Mouse (Mus musculus) kidney, embryonic 15.5 days (tissue): ENCODE data around the gene Cog5. TPM values are rescaled to one million over a fixed set of nuclear protein-coding genes. Genes with fewer than 3 reads are reported as not detected.
A peak's percentile ranks its signal among the peaks of the same experiment; 100 is the strongest.

Source experiments
- ATAC-seq: fragments of 200-750 bp; cut with Nextera tagmentation; replicated peaks from 2 replicates; pipeline ENCODE4 v1.8.0; 2017; ENCODE audit warnings: moderate TSS enrichment; ENCODE audit not compliant: low FRiP score
- H3K27ac ChIP-seq: fragments of 300-500 bp; sonication (generic); 2 replicates; pipeline ENCODE4 v1.5.1; 2015; ENCODE audit warnings: mild to moderate bottlenecking, inconsistent platforms
- H3K27me3 ChIP-seq: fragments of 300-500 bp; sonication (generic); 2 replicates; pipeline ENCODE4 v1.6.1; 2015; ENCODE audit warnings: inconsistent platforms
- H3K36me3 ChIP-seq: fragments of 300-500 bp; sonication (generic); 2 replicates; pipeline ENCODE4 v1.6.1; 2015; ENCODE audit warnings: inconsistent platforms
- H3K4me1 ChIP-seq: fragments of 300-500 bp; sonication (generic); 2 replicates; pipeline ENCODE4 v1.6.1; 2015; ENCODE audit warnings: inconsistent platforms
- H3K4me2 ChIP-seq: fragments of 300-500 bp; sonication (generic); 2 replicates; pipeline ENCODE4 v1.6.1; 2015; ENCODE audit warnings: moderate library complexity, mild to moderate bottlenecking, inconsistent platforms
- H3K4me3 ChIP-seq: fragments of 300-500 bp; sonication (generic); replicated peaks from 2 replicates; pipeline ENCODE4 v1.5.1; 2015; ENCODE audit warnings: mild to moderate bottlenecking, inconsistent platforms
- H3K9ac ChIP-seq: fragments of 300-500 bp; sonication (generic); 2 replicates; pipeline ENCODE4 v1.6.1; 2015; ENCODE audit warnings: mild to moderate bottlenecking, inconsistent platforms
- H3K9me3 ChIP-seq: fragments of 300-500 bp; sonication (generic); replicated peaks from 2 replicates; pipeline ENCODE4 v1.6.1; 2016; ENCODE audit warnings: inconsistent platforms
- WGBS: fragments of 180-500 bp; shearing (Covaris S2); methylation state at CpG from one replicate; pipeline ENCODE4 v1.1.7; 2015; ENCODE audit warnings: mixed read lengths; 5-methylcytosine and 5-hydroxymethylcytosine counted together
- polyA plus RNA-seq: library from polyadenylated mRNA; unstranded; fragments of >200 nt; fragmentation: Nextera tagmentation; extraction: Ambion mirVana; gene quantifications from 2 replicates; pipeline ENCODE4 v1.2.1, GENCODE M21; 2015

Cog5 gene
- polyA plus RNA-seq, 1 experiment from 2014 or later = 27.9 TPM

GRCm38 (mm10) chr12:31976544-31976943 is 321.9 kb downstream of the Cog5 start:
- no peak for ATAC-seq
- Histone ChIP-seq H3K36me3 (0 out of 2 replicates have a peak, but pooled peaks cover 1% of the 10 kb centered on the region), H3K9ac (no peak overlapping the region), H3K4me2 (no peak overlapping the region), H3K27me3 (no peaks in the 10 kb centered on the region), H3K4me1 (0 out of 2 replicates have a peak, but pooled peaks cover 6% of the 10 kb centered on the region), H3K4me3 (no peak overlapping the region), H3K9me3 (no peaks in the 10 kb centered on the region), H3K27ac (no peak overlapping the region)
- 50% methylated on average over 7 of the region's 7 CpGs for WGBS

- Histone ChIP-seq H3K9ac (no peak overlapping the region), H3K27me3 (no peaks in the 10 kb centered on the region), H3K4me2 (no peak overlapping the region), H3K4me1 (0 out of 2 replicates have a peak, but pooled peaks cover 6% of the 10 kb centered on the region), H3K27ac (no peak overlapping the region), H3K36me3 (no peaks in the 10 kb centered on the region), H3K4me3 (no peak overlapping the region), H3K9me3 (no peaks in the 10 kb centered on the region)
- 73% methylated on average over 12 of the region's 12 CpGs for WGBS
- no peak for ATAC-seq
These were observed 323.0 kb downstream of the Cog5 start for GRCm38 (mm10) chr12:31977613-31978195.

GRCm38 (mm10) chr12:31983238-31983637 is 328.6 kb downstream of the Cog5 start:
- Histone ChIP-seq H3K4me2 (no peak overlapping the region), H3K27me3 (no peaks in the 10 kb centered on the region), H3K4me1 (peaks cover 6% of the 10 kb centered on the region), H3K4me3 (no peak overlapping the region), H3K9me3 (no peaks in the 10 kb centered on the region), H3K27ac (no peak overlapping the region), H3K9ac (no peak overlapping the region), H3K36me3 (no peaks in the 10 kb centered on the region)
- no peak for ATAC-seq
- 65% methylated on average over 7 of the region's 7 CpGs for WGBS

- Histone ChIP-seq H3K9me3 (no peaks in the 10 kb centered on the region), H3K9ac (no peak overlapping the region), H3K27me3 (no peaks in the 10 kb centered on the region), H3K4me2 (no peak overlapping the region), H3K4me3 (no peak overlapping the region), H3K36me3 (no peaks in the 10 kb centered on the region), H3K4me1 (peaks cover 6% of the 10 kb centered on the region), H3K27ac (no peak overlapping the region)
- WGBS = 88% methylated on average over 6 of the region's 6 CpGs
- ATAC-seq = no peak
These were observed 329.1 kb downstream of the Cog5 start for GRCm38 (mm10) chr12:31983769-31984168.

GRCm38 (mm10) chr12:31984206-31984605 is 329.5 kb downstream of the Cog5 start:
- no peaks in the 10 kb centered on the region for H3K9me3 ChIP-seq
- H3K4me2 ChIP-seq = 0 out of 2 replicates have a peak overlapping the region, but pooled peaks have one; percentile 1
- no peak overlapping the region for H3K27ac ChIP-seq
- no peak overlapping the region for H3K9ac ChIP-seq
- ATAC-seq = no peak
- H3K4me3 ChIP-seq = no peak overlapping the region
- H3K4me1 ChIP-seq = peaks cover 9% of the 10 kb centered on the region
- 65% methylated on average over 2 of the region's 2 CpGs for WGBS
- H3K27me3 ChIP-seq = no peaks in the 10 kb centered on the region
- no peaks in the 10 kb centered on the region for H3K36me3 ChIP-seq

- no peaks in the 10 kb centered on the region for H3K9me3 ChIP-seq
- no peak overlapping the region for H3K4me3 ChIP-seq
- H3K4me1 ChIP-seq = peaks cover 9% of the 10 kb centered on the region
- no peak overlapping the region for H3K27ac ChIP-seq
- WGBS = 29% methylated on average over 12 of the region's 12 CpGs
- no peaks in the 10 kb centered on the region for H3K27me3 ChIP-seq
- H3K36me3 ChIP-seq = no peaks in the 10 kb centered on the region
- ATAC-seq = no peak; the same call in 1 of the 2 replicates
- H3K9ac ChIP-seq = no peak overlapping the region
- 0 out of 2 replicates have a peak overlapping the region, but pooled peaks have one; percentile 1 for H3K4me2 ChIP-seq
These were observed 330.0 kb downstream of the Cog5 start for GRCm38 (mm10) chr12:31984664-31985063.

- Histone ChIP-seq H3K4me1 (peaks cover 9% of the 10 kb centered on the region), H3K9me3 (no peaks in the 10 kb centered on the region), H3K27me3 (no peaks in the 10 kb centered on the region), H3K27ac (no peak overlapping the region), H3K36me3 (no peaks in the 10 kb centered on the region), H3K9ac (no peak overlapping the region), H3K4me2 (no peak overlapping the region), H3K4me3 (no peak overlapping the region)
- ATAC-seq = no peak
- 91% methylated on average over 6 of the region's 6 CpGs for WGBS
These were observed 331.1 kb downstream of the Cog5 start for GRCm38 (mm10) chr12:31985738-31986137.

- Histone ChIP-seq H3K36me3 (no peaks in the 10 kb centered on the region), H3K4me1 (peaks cover 9% of the 10 kb centered on the region), H3K9me3 (no peaks in the 10 kb centered on the region), H3K9ac (no peak overlapping the region), H3K4me3 (no peak overlapping the region), H3K4me2 (no peak overlapping the region), H3K27me3 (no peaks in the 10 kb centered on the region), H3K27ac (no peak overlapping the region)
- no peak for ATAC-seq
- 98% methylated on average over 2 of the region's 2 CpGs for WGBS
These were observed 331.8 kb downstream of the Cog5 start for GRCm38 (mm10) chr12:31986463-31986862.

Other genes starting within 250 kb of the Cog5 start
- gene Cbll1, start 155.3 kb upstream of the Cog5 start, polyA plus RNA-seq = 14.8 and 15.3 TPM in 2 replicates
- 0.77 and 0.99 TPM in 2 replicates for gene Slc26a4, start 94.9 kb upstream of the Cog5 start, polyA plus RNA-seq
- 29.2 and 33.6 TPM in 2 replicates for gene Bcap29, start 20.2 kb upstream of the Cog5 start, polyA plus RNA-seq
- 12.4 and 14.6 TPM in 2 replicates for gene Dus4l, start within 50 bp of the Cog5 start, polyA plus RNA-seq
- gene Gpr22, start 59.1 kb downstream of the Cog5 start, polyA plus RNA-seq = 0.35 and 1.3 TPM in 2 replicates